Mouse (Mus musculus): Measurements from ENCODE around the gene Lsmem1.

The Lsmem1 gene

DNA sequence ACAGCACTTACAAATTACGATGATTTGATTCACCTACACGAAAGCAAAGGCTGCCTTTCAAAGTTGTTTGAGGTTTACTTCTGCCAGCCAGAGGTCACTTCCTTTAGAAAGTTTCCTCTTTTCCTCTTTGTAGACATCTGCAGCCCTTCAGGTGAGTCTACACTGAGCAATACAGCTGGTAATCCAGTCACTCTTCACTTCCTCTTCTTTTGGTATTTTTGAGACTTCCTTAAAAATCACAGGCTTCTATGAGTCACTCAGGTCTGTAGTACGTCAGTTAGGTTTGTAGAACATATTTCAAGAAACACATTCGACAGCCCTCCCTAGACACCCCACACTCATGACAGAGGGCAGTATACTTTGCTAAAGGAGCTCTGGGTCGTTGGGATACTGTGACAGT is 58.6 kb downstream of the Lsmem1 start:
- no peak for DNase-seq (ENCODE audit: low spot score)

GRCm38 (mm10) chr12:40139484-40140245 is 59.6 kb downstream of the Lsmem1 start:
- DNase-seq (ENCODE audit: low spot score) = no peak

GRCm38 (mm10) chr12:40134529-40134928 is 64.8 kb downstream of the Lsmem1 start:
- DNase-seq (ENCODE audit: low spot score) = no peak

GRCm38 (mm10) chr12:40133573-40134271 is 65.6 kb downstream of the Lsmem1 start, which contains the start of gene Scin:
TSS of gene Scin (minus strand) at chr12:40134228.
- DNase-seq (ENCODE audit: low spot score) = no peak

DNA sequence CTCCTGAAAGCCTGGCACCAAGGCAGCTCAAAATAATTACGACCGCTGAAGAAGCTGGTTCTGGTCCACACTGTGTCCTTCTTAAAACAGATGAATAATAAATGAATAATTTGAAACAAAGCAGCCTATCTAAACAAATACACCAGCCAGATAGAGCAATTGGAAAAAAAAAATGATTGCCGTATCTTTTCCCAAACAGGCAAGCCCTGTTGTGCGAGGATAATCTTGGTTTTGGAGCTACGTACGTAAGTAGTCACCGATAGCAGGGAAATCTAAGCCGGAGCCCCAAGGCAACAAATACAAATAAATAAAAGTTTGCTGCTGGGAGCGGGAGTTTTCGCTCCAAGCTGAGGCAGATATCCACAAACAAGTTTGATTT is 66.1 kb downstream of the Lsmem1 start:
- no peak for DNase-seq (ENCODE audit: low spot score)
